Mouse (Mus musculus): ENCODE measurements around the gene Acsl4. TPM values are rescaled to one million over a fixed set of nuclear protein-coding genes. Genes with fewer than 3 reads are reported as not detected.

The Acsl4 gene
- polyA plus RNA-seq, 1 experiment from 2014 or later = 12.5 TPM

Other genes with a start within 250 kb of the Acsl4 start
- gene Gucy2f, start 193.6 kb downstream of the Acsl4 start, polyA plus RNA-seq (2016; fragmentation: Nextera tagmentation; extraction: Ambion mirVana) = not detected in 2 replicates
- gene Nxt2, start 163.8 kb downstream of the Acsl4 start, polyA plus RNA-seq (2016; fragmentation: Nextera tagmentation; extraction: Ambion mirVana) = 8.9 and 9.0 TPM in 2 replicates
- 4.6 and 11.3 TPM in 2 replicates for gene Kcne1l, start 84.2 kb downstream of the Acsl4 start, polyA plus RNA-seq (2016; fragmentation: Nextera tagmentation; extraction: Ambion mirVana)

Data from limb, embryonic 10.5 days (tissue).